Mouse (Mus musculus) liver, embryonic 15.5 days (tissue): ENCODE data around the gene Unk. TPM values are rescaled to one million over a fixed set of nuclear protein-coding genes. Genes with fewer than 3 reads are reported as not detected.
"Not testable (repeated sequence)": the region's sequence is repeated elsewhere in the genome, so short reads cannot be mapped to it uniquely, and the experiment has no call there.

Experiments
- ATAC-seq: fragments of 200-750 bp; cut with Nextera tagmentation; 2 replicates; pipeline ENCODE4 v1.8.0; 2017; ENCODE audit warnings: moderate number of reproducible peaks, mild to moderate bottlenecking, moderate library complexity; ENCODE audit not compliant: insufficient read depth
- H3K27ac ChIP-seq: fragments of 300-500 bp; sonication (generic); replicated peaks from 2 replicates; pipeline ENCODE4 v1.5.1; 2015; ENCODE audit warnings: mild to moderate bottlenecking, inconsistent platforms
- H3K27me3 ChIP-seq: fragments of 300-500 bp; sonication (generic); 2 replicates; pipeline ENCODE4 v1.6.1; 2015; ENCODE audit warnings: mild to moderate bottlenecking, inconsistent platforms
- H3K36me3 ChIP-seq: fragments of 300-500 bp; sonication (generic); replicated peaks from 2 replicates; pipeline ENCODE4 v1.6.1; 2015; ENCODE audit warnings: moderate library complexity, mild to moderate bottlenecking, inconsistent platforms
- H3K4me1 ChIP-seq: fragments of 300-500 bp; sonication (generic); replicated peaks from 2 replicates; pipeline ENCODE4 v1.6.1; 2015; ENCODE audit warnings: inconsistent platforms
- H3K4me2 ChIP-seq: fragments of 300-500 bp; sonication (generic); 2 replicates; pipeline ENCODE4 v1.6.1; 2015; ENCODE audit warnings: moderate library complexity, mild to moderate bottlenecking, inconsistent platforms
- H3K4me3 ChIP-seq: fragments of 300-500 bp; sonication (generic); replicated peaks from 2 replicates; pipeline ENCODE4 v1.5.1; 2015; ENCODE audit warnings: mild to moderate bottlenecking, inconsistent platforms
- H3K9ac ChIP-seq: fragments of 300-500 bp; sonication (generic); 2 replicates; pipeline ENCODE4 v1.6.1; 2015; ENCODE audit warnings: moderate library complexity, mild to moderate bottlenecking, inconsistent platforms
- H3K9me3 ChIP-seq: fragments of 300-500 bp; sonication (generic); replicated peaks from 2 replicates; pipeline ENCODE4 v1.6.1; 2016; ENCODE audit warnings: inconsistent platforms
- WGBS: fragments of 180-500 bp; shearing (Covaris S2); methylation state at CpG from one replicate; pipeline ENCODE4 v1.1.7; 2015; ENCODE audit warnings: mixed read lengths; ENCODE audit not compliant: insufficient replicate concordance; 5-methylcytosine and 5-hydroxymethylcytosine counted together
- polyA plus RNA-seq: library from polyadenylated mRNA; unstranded; fragments of >200 nt; fragmentation: Nextera tagmentation; extraction: Ambion mirVana; gene quantifications from 2 replicates; pipeline ENCODE4 v1.2.1, GENCODE M21; 2015

Gene Unk
- polyA plus RNA-seq, 1 experiment from 2014 or later, result 10.1 TPM

DNA sequence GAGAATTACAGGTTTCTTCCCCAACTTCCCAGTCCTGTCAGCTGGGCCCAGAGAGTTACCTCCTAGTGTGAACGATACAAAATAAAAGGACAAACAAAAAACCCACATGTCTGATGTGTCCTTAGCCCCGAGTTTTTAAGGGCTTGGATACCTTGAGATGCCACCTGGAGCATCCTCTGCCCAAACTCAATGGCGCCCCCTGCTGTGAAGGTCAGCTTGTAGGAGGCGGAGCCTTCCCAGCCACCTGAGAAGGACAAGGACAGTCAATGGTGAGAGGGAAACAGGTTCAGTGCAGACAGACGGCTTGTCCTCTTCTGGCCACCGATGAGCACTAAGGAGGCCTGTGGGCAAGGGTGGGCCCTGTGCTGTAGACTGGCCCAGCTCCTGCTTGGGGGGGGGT, 51.0 kb downstream of the Unk start:
- H3K9me3 ChIP-seq, result no peaks in the 10 kb centered on the region
- no peak overlapping the region for H3K4me2 ChIP-seq
- H3K4me1 ChIP-seq, result peaks cover 97% of the 10 kb centered on the region
- no peaks in the 10 kb centered on the region for H3K27me3 ChIP-seq
- H3K36me3 ChIP-seq, result peaks cover 70% of the 10 kb centered on the region
- H3K27ac ChIP-seq, result peak overlapping the region; percentile 26; the same call in 1 of the 2 replicates
- 53% methylated on average over 6 of the region's 6 CpGs for WGBS
- H3K4me3 ChIP-seq, result no peak overlapping the region
- H3K9ac ChIP-seq, result no peak overlapping the region
- no peak for ATAC-seq

DNA sequence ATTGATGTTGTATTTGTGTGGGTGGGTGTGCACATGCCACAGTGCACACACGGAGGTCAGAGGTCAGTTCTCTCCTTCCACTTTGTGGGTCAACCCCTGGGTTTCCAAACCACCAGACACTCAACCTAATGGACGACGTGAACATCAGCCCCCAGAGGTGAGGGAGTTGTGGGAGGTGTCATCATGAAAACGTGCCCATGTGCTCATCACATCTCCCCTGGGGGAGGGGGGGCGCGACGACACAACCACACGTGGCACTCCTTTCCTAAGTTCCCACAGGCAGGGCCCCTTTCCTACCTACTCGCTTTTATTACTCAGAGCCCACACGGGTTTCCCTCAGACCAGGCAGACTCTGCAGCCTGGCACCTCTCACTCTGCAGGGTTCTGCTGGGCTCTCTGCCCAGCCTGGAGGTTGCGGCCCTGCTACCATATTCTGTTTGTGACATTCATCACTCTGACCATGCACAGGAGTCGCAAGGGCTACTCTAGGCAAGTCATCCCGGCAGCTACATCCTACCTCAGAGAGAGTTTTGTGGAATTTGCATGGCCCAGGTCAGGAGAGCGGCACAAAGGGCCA, 53.1 kb downstream of the Unk start:
- H3K27ac ChIP-seq, result peak overlapping the region; percentile 88
- no peaks in the 10 kb centered on the region for H3K9me3 ChIP-seq
- no peak overlapping the region for H3K4me2 ChIP-seq
- H3K27me3 ChIP-seq, result no peaks in the 10 kb centered on the region
- H3K36me3 ChIP-seq, result peaks cover 70% of the 10 kb centered on the region
- no peak overlapping the region for H3K9ac ChIP-seq
- peak overlapping the region; percentile 65; the same call in 1 of the 2 replicates for H3K4me3 ChIP-seq
- 84% methylated on average over 14 of the region's 14 CpGs for WGBS
- no peak for ATAC-seq
- H3K4me1 ChIP-seq, result peaks cover 86% of the 10 kb centered on the region

DNA sequence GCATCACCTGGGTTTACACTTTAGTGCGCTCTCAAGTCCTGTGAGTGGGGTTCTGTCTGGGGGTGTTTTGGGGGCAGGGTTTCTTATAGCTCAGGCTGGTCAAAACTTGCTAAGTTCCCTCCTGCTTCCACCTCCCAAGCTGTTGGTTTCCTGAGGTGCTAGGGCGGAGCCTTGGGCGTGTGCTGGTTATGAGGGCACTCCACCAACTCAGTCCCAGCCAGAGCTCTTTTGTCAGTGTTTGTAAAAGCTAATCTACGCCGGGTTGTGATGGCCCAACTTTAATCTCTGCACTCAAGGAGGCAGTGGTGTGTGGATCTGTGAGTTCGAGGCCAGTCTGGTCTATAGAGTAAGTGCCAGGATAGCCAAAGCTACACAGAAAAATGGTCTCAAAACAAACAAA, 54.0 kb downstream of the Unk start:
- 39% methylated on average over 6 of the region's 6 CpGs for whole genome bisulfite sequencing
- no peak for ATAC-seq
- H3K27me3 ChIP-seq, result no peaks in the 10 kb centered on the region
- H3K27ac ChIP-seq, result peak overlapping the region; percentile 88
- H3K4me3 ChIP-seq, result peak overlapping the region; percentile 65; the same call in 1 of the 2 replicates
- peaks cover 85% of the 10 kb centered on the region for H3K4me1 ChIP-seq
- no peaks in the 10 kb centered on the region for H3K9me3 ChIP-seq
- H3K9ac ChIP-seq, result 0 out of 2 replicates have a peak overlapping the region, but pooled peaks have one; percentile 16
- H3K36me3 ChIP-seq, result peaks cover 63% of the 10 kb centered on the region
- peak overlapping the region; percentile 78 for H3K4me2 ChIP-seq

DNA sequence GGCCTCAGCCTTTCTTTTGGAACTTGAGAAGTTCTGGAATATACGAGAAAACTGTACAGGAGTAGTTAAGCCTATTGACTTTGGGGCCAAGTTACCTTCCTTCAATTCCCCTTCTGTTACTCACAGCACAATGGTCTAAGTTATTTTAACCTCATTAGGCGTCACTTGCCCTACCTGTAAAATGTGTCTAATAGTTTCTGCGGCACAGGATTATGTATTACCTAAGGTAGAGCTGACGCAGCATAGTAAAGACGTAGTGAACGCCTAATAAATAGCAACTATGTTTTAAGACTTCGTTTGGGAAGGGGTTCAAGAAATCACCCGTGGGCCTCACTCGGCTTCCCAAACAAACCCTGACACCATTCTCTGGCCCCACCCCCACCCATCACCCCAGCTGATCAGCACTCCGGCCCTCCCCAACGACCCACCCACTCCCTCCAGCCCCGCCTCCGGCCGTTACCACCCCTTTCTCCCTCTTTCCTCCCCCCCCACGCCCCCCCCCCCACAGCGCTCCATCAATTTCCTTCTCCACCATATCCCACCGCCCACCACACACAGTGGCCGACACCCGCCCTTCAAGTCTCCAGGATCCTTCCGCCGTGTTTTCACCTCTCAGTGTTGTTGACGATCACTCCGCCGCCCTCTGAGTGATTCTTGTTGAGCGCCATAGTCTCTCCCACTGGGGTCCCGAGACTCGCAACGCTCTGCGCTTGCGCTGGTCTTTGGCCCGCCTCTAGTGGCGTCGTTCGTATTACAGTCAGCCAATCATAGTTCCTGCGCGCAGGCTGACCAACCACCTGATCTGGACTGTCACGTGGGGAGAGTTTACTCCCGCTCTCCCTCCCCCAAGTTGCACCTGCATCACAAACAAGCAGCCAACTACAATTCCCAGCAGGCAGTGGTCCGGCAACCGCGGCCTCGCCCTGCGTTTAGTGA, 56.4 kb downstream of the Unk start, which contains the start of gene Wbp2:
Gene Wbp2, minus strand, starts transcription at position 738 of the 936 bp plus-strand sequence.
- Histone ChIP-seq H3K4me3 (peak within 1 kb of the TSS; percentile 65), H3K4me1 (peaks cover 62% of the 10 kb centered on the region), H3K4me2 (peak within 1 kb of the TSS; percentile 78), H3K27ac (peak within 1 kb of the TSS; percentile 88), H3K9me3 (no peaks in the 10 kb centered on the region), H3K27me3 (no peaks in the 10 kb centered on the region), H3K9ac (peak within 1 kb of the TSS; percentile 65), H3K36me3 (peaks cover 40% of the 10 kb centered on the region)
- peak; percentile 92 for ATAC-seq
- 5% methylated on average over 42 of the region's 43 CpGs for WGBS

DNA sequence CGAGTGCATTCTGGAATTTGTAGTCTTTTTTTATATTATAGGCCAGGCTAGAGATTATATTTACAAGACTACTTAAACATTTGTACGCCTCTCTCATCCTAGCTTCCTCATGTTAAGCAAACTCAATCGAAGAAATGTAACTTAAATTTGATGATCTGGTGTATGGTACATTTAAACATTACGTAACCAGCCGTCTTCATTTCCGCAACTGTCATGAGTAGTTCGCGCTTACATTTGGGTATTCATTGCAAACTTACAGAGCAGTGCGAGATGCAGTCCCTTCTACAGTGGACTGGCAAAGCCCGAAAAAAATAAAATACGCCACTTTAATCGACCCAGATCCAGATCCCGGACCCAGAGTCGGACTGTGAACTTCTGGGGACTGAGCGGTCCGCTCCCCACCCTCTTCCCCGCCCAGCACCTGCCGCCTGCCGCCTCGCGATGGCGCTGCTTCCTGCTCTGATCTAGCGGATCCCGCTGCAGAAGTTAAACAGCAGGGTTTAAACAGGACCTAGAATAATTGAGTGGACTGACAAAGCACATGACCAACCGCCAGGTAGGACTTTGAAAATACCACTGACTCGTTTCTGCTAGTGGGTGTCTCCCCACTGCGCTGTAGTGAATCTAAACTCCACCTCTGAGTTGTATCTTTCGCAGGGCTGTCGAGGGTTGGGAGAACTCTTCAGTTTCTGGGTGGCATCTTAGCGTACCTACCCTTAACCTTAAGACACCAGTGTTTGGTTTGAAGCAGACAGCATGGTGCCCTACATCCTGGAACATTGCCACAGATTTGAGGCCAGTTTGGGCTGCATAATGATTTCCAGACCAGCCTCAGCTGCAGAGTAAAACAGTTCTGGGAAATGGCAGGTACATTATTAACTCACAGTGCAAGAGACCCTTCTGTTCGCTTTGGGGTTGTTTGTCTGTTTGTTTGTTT, 57.3 kb downstream of the Unk start:
- H3K36me3 ChIP-seq, result peaks cover 30% of the 10 kb centered on the region
- H3K9me3 ChIP-seq, result no peaks in the 10 kb centered on the region
- H3K4me2 ChIP-seq, result peak overlapping the region; percentile 78
- ATAC-seq, result peak; percentile 79
- H3K27ac ChIP-seq, result peak overlapping the region; percentile 87
- 3% methylated on average over 31 of the region's 31 CpGs for WGBS
- H3K27me3 ChIP-seq, result no peaks in the 10 kb centered on the region
- peak overlapping the region; percentile 65 for H3K9ac ChIP-seq
- H3K4me3 ChIP-seq, result peak overlapping the region; percentile 65
- H3K4me1 ChIP-seq, result peaks cover 53% of the 10 kb centered on the region

DNA sequence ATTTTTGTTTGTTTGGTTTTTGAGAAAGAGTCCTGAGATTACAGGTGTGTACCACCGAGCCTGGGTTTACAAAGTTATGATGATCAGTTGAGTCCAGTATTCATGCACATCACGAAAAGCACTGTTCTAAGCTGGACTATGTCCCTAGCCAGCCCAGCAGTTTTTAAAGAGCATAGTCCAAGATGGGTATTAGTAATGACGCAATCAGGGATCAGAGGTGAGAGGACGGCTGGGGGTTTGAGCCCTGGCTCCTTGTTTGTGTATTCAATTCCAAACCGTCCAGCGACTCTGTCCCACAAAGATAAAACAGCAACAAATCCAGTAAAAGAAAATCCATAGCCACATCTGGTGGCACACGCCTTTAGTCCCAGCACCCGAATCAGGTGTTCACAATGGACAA, 58.1 kb downstream of the Unk start:
- peaks cover 23% of the 10 kb centered on the region for H3K36me3 ChIP-seq
- no peak for ATAC-seq
- H3K4me1 ChIP-seq, result peaks cover 48% of the 10 kb centered on the region
- H3K9ac ChIP-seq, result peak overlapping the region; percentile 65; the same call in 1 of the 2 replicates
- WGBS, result 38% methylated on average over 8 of the region's 8 CpGs
- no peaks in the 10 kb centered on the region for H3K9me3 ChIP-seq
- no peaks in the 10 kb centered on the region for H3K27me3 ChIP-seq
- H3K27ac ChIP-seq, result peak overlapping the region; percentile 87
- H3K4me2 ChIP-seq, result peak overlapping the region; percentile 78
- 0 out of 2 replicates have a peak overlapping the region, but pooled peaks have one; percentile 65 for H3K4me3 ChIP-seq

DNA sequence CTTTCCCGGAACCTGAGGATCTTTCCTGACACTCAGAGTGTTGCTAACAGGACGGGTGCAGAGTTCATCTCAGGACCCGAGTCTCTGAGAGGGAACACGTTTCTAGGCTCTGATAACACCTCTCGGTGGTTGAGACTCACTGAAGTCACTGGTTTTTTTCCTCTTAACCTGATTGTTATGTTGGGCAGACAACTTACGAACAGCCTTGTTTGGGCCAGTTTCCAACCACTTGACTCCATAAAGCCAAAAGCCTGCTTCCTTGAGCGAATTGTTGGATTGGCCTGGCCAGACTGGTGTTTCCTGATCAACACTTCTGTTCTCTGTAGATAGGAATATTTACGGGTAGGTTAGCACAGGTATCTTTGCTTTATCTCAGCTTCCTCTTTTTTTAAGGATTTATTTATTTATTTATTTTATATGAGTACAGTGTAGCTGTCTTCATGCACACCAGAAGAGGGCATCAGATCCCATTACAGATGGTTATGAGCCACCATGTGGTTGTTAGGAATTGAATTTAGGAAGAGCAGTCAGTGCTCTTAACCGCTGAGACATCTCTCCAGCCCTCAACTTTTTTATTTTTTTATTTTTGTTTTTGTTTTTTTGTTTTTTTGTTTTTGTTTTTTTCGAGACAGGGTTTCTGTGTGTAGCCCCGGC, 58.7 kb downstream of the Unk start:
- Histone ChIP-seq H3K36me3 (peaks cover 17% of the 10 kb centered on the region), H3K4me1 (peaks cover 48% of the 10 kb centered on the region), H3K27me3 (no peaks in the 10 kb centered on the region), H3K4me3 (no peak overlapping the region), H3K9ac (no peak overlapping the region), H3K9me3 (no peaks in the 10 kb centered on the region), H3K27ac (peak overlapping the region; percentile 87), H3K4me2 (no peak overlapping the region)
- ATAC-seq, result no peak
- 26% methylated on average over 11 of the region's 11 CpGs for WGBS

DNA sequence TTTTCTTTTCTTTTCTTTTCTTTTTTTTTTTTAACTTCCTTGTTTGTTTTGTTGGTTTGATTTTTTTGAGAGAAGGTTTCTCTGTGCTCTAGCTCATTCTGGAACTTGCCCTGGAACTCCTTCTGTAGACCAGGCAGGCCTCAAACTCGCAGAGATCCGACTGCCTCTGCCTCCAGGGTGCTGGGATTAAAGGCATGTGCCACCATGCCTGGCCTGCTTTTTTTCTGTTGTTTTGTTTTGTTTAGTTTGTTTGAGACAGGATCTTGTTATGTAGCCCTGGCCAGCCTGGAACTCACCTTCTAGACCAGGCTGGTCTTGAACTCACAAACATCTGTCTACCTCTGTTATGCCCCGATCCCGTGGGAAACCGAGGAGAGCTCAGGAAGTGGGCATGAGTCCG, 59.4 kb downstream of the Unk start:
- 77% methylated on average over 6 of the region's 6 CpGs for WGBS
- H3K4me2 ChIP-seq, result no peak overlapping the region
- no peak overlapping the region for H3K9ac ChIP-seq
- ATAC-seq, result no peak
- H3K36me3 ChIP-seq, result 0 out of 2 replicates have a peak, but pooled peaks cover 10% of the 10 kb centered on the region
- H3K4me3 ChIP-seq, result no peak overlapping the region
- H3K27ac ChIP-seq, result no peak overlapping the region
- no peaks in the 10 kb centered on the region for H3K9me3 ChIP-seq
- H3K4me1 ChIP-seq, result peaks cover 46% of the 10 kb centered on the region
- no peaks in the 10 kb centered on the region for H3K27me3 ChIP-seq

DNA sequence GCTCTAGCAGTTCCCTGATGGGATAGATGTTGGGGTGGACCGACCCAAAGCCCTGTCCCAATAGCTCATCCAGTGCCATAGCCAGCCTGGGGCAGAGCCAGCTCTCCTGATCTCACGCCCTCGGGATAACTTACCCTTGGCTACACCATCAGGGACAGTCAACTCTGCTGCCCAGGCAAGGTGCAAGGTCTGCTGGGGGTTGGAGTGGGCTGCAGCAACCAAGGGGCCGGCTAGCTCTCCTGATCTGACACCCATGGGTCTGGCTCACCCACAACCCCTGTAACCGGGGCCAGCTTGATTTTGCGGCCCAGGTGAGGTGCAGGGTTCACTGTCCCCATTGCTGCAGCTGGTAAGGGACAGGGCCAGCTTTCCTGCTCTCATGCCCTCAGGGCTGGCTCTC, 61.5 kb downstream of the Unk start:
- Histone ChIP-seq H3K4me3 (no peak overlapping the region), H3K27me3 (no peaks in the 10 kb centered on the region), H3K9me3 (no peaks in the 10 kb centered on the region), H3K9ac (no peak overlapping the region), H3K4me1 (peaks cover 27% of the 10 kb centered on the region), H3K4me2 (no peak overlapping the region), H3K36me3 (no peaks in the 10 kb centered on the region), H3K27ac (no peak overlapping the region)
- 80% methylated on average over 6 of the region's 6 CpGs for WGBS
- ATAC-seq, result no peak

DNA sequence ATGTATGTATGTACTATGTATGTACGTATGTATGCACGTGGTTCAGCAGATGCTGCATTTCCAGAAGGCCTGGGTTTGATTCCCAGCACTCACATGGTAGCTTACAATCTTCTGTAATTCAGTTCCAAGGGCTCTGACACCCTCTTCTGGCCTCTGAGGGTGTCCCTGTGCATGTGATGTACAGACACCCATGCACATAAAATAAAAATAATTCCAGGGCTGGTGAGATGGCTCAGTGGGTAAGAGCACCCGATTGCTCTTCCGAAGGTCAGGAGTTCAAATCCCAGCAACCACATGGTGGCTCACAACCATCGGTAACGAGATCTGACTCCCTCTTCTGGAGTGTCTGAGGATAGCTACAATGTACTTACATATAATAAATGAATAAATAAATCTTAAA, 62.8 kb downstream of the Unk start:
- not testable (repeated sequence) for H3K4me3 ChIP-seq, H3K36me3 ChIP-seq, H3K4me2 ChIP-seq, ATAC-seq, H3K27me3 ChIP-seq, H3K27ac ChIP-seq, H3K9me3 ChIP-seq, H3K9ac ChIP-seq
- H3K4me1 ChIP-seq, result peaks cover 22% of the 10 kb centered on the region
- 68% methylated on average over 6 of the region's 6 CpGs for WGBS
